Mouse (Mus musculus) heart, adult 2 months (tissue): ENCODE measurements around the gene Il2ra. TPM values are rescaled to one million over a fixed set of nuclear protein-coding genes. Genes with fewer than 3 reads are reported as not detected.

Experiments
- DNase-seq, 2 experiments: peaks; one replicate each; pipeline ENCODE4 v3.0.0; 2021
- H3K27ac ChIP-seq: fragments of 200-600 bp; 2 replicates; pipeline ENCODE4 v1.8.1; 2022
- H3K27me3 ChIP-seq: fragments of 200-500 bp; 2 replicates; pipeline ENCODE4 v1.6.1; 2012; ENCODE audit warnings: mild to moderate bottlenecking, low read length, inconsistent platforms, mixed read lengths; ENCODE audit not compliant: control insufficient read depth, insufficient read depth
- H3K36me3 ChIP-seq: fragments of 200-500 bp; 2 replicates; pipeline ENCODE4 v1.6.1; 2012; ENCODE audit warnings: low read length, inconsistent platforms; ENCODE audit not compliant: control insufficient read depth, insufficient read depth
- H3K4me1 ChIP-seq: fragments of 200-500 bp; 2 replicates; pipeline ENCODE4 v1.6.1; 2011; ENCODE audit warnings: low read length; ENCODE audit not compliant: control insufficient read depth, insufficient read depth
- H3K4me3 ChIP-seq: fragments of 200-600 bp; 2 replicates; pipeline ENCODE4 v1.8.1; 2022
- H3K79me2 ChIP-seq: fragments of 200-500 bp; replicated peaks from 2 replicates; pipeline ENCODE4 v1.6.1; 2012; ENCODE audit warnings: mild to moderate bottlenecking, inconsistent platforms, low read length, moderate library complexity, mixed read lengths; ENCODE audit not compliant: control insufficient read depth, insufficient read depth
- H3K9ac ChIP-seq: fragments of 200-500 bp; 2 replicates; pipeline ENCODE4 v1.6.1; 2012; ENCODE audit warnings: low read depth, mild to moderate bottlenecking, control low read depth, inconsistent platforms, low read length, mixed read lengths
- CTCF ChIP-seq: fragments of 200-600 bp; IDR thresholded peaks from 2 replicates; pipeline ENCODE4 v1.8.1; 2022; ENCODE audit warnings: antibody characterized with exemption, mild to moderate bottlenecking, moderate library complexity
- EP300 ChIP-seq: fragments of 200-500 bp; IDR thresholded peaks from 2 replicates; pipeline ENCODE4 v1.6.1; 2011; ENCODE audit warnings: low read depth, low read length, control low read depth; ENCODE audit not compliant: insufficient read depth
- POLR2A ChIP-seq: fragments of 200-500 bp; IDR thresholded peaks from 2 replicates; pipeline ENCODE4 v1.6.1; 2011; ENCODE audit warnings: mild to moderate bottlenecking, low read depth, low read length, control low read depth; ENCODE audit not compliant: insufficient read depth
- WGBS: fragments of 180-500 bp; shearing (Covaris S2); methylation state at CpG from one replicate; pipeline ENCODE4 v1.1.7; 2018; 5-methylcytosine and 5-hydroxymethylcytosine counted together
- intact Hi-C: fragments of 180-260 bp; cut with DNase I; formaldehyde crosslinking; loops from one replicate; pipeline ENCODE4 v1.15.1; 2025
- polyA plus RNA-seq: library from polyadenylated mRNA; depleted of rRNA; stranded (reverse); fragments of >200 nt; gene quantifications from 2 replicates; pipeline ENCODE4 v1.2.3, GENCODE M21; 2012; rRNA removed
- total RNA-seq, 2 experiments: library from RNA; stranded (reverse); gene quantifications; 2 replicates each; pipeline ENCODE4 v1.2.3; 2021

Gene Il2ra
- total and polyA plus RNA-seq, 3 experiments = 0.78 to 0.81 (median 0.80) TPM

- intact Hi-C loops = no loop called here
- no peak for DNase-seq
- WGBS = 93% methylated on average over 3 of the region's 3 CpGs
These were observed 96.2 kb downstream of the Il2ra start for GRCm38 (mm10) chr2:11738794-11739193.

GRCm38 (mm10) chr2:11739516-11740051, 97.0 kb downstream of the Il2ra start:
- intact Hi-C loops = no loop called here
- TF ChIP-seq POLR2A = no peak
- Histone ChIP-seq H3K36me3 (no peaks in the 10 kb centered on the region; the same call in 1 of the 2 replicates), H3K9ac (no peak overlapping the region), H3K27me3 (no peaks in the 10 kb centered on the region), H3K4me1 (no peaks in the 10 kb centered on the region), H3K79me2 (no peaks in the 10 kb centered on the region), H3K4me3 (no peak overlapping the region), H3K27ac (no peak overlapping the region)
- no peak for DNase-seq
- WGBS = 93% methylated on average over 4 of the region's 4 CpGs

More at GRCm38 (mm10) chr2:11738794-11739193, 96.2 kb downstream of the Il2ra start:
- TF ChIP-seq CTCF (no peak), EP300 (no peak), POLR2A (no peak)
- no peak overlapping the region for H3K4me3 ChIP-seq
- H3K9ac ChIP-seq = no peak overlapping the region
- no peaks in the 10 kb centered on the region for H3K79me2 ChIP-seq
- no peaks in the 10 kb centered on the region; the same call in 1 of the 2 replicates for H3K36me3 ChIP-seq
- H3K27ac ChIP-seq = no peak overlapping the region
- H3K27me3 ChIP-seq = no peaks in the 10 kb centered on the region
- H3K4me1 ChIP-seq = no peaks in the 10 kb centered on the region

Other genes starting within 250 kb of the Il2ra start
- gene Pfkfb3, start 88.7 kb upstream of the Il2ra start, total RNA-seq = 10 to 100 TPM in 1 of 2 experiments, 1 to 10 TPM in 1; 9.0 to 12.1 TPM
- gene Pfkfb3, start 88.7 kb upstream of the Il2ra start, polyA plus RNA-seq = 13.1 and 14.3 TPM in 2 replicates
- gene Rbm17, start 38.7 kb upstream of the Il2ra start, total RNA-seq = 10 to 100 TPM; 53.2 to 67.5 TPM
- 32.3 and 39.3 TPM in 2 replicates for gene Rbm17, start 38.7 kb upstream of the Il2ra start, polyA plus RNA-seq
- gene Gm17490, start 16.5 kb upstream of the Il2ra start, total RNA-seq = not detected
- not detected in 2 replicates for gene Gm17490, start 16.5 kb upstream of the Il2ra start, polyA plus RNA-seq
- gene Il15ra, start 62.5 kb downstream of the Il2ra start, total RNA-seq = 10 to 100 TPM; 24.4 to 31.2 TPM
- gene Il15ra, start 62.5 kb downstream of the Il2ra start, polyA plus RNA-seq = 35.3 and 51.4 TPM in 2 replicates
- 10 to 100 TPM; 68.0 to 70.4 TPM for gene Fbh1, start 134.8 kb downstream of the Il2ra start, total RNA-seq
- 42.3 and 65.1 TPM in 2 replicates for gene Fbh1, start 134.8 kb downstream of the Il2ra start, polyA plus RNA-seq
- 10 to 100 TPM; 16.6 TPM for gene Ankrd16, start 135.1 kb downstream of the Il2ra start, total RNA-seq
- gene Ankrd16, start 135.1 kb downstream of the Il2ra start, polyA plus RNA-seq = 27.9 and 30.6 TPM in 2 replicates